Mouse (Mus musculus) adrenal gland, adult 2 months (tissue): ENCODE data around the gene Rangap1. TPM values are rescaled to one million over a fixed set of nuclear protein-coding genes. Genes with fewer than 3 reads are reported as not detected.

Source experiments
- DNase-seq: peaks from one replicate; pipeline ENCODE4 v3.0.0; 2021
- long read RNA-seq: library from polyadenylated mRNA; stranded (forward); transcript quantifications from one replicate; pipeline ENCODE4 v2.0.0, GENCODE M21; 2021
- polyA plus RNA-seq: library from polyadenylated mRNA; depleted of rRNA; stranded (reverse); fragments of >200 nt; gene quantifications from 2 replicates; pipeline ENCODE4 v1.2.3, GENCODE M21; 2012; rRNA removed
- total RNA-seq, 2 experiments: library from RNA; stranded (reverse); gene quantifications; 2 replicates each; pipeline ENCODE4 v1.2.3; 2021

The Rangap1 gene
- 10 to 100 TPM; 57.1 to 73.0 TPM for total RNA-seq
- polyA plus RNA-seq: 20.8 and 24.9 TPM in 2 replicates
- long read RNA-seq, transcript Rangap1-201 (16 exons, 3,033 nt): major isoform, 69 of 85 reads
- long read RNA-seq, partial matches to known transcripts: 10 of 85 reads
- long read RNA-seq, other reads (novel, unspliced or antisense): 3 of 85 reads

DNA sequence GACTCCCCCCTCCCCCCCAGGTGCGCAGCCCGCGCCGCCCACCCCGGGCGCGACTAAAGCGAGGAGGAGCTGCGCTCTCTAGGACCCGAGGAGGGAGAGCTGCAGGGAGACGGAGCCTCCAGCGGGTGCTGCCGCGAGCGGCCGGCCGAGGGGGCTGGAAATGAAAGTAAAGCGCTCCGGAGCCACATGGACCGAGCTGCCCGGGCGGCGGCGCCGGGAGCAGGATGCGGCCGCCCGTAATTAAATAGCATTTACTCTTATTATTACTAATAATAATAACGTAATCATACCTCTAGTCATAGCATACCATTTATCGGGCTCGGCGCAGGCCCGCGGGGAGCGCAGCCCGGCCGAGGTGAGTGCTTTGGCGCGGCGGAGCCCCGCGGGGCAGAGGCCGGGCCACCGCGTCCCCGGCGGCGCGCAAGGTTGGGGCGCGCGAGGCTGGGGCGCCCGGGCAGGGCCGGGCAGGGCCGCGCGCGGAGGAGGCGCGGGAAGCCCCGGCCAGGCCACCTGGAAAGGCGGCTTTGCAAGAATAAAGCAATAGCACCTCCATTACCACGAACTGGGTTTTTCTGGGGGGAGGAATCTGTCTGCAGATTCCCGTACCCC is at the start of gene Rangap1, which contains the start of gene Zc3h7b:
Gene Rangap1, minus strand, starts transcription at position 539 of the 609 bp plus-strand sequence.
Gene Zc3h7b, plus strand, starts transcription at position 66 of the 609 bp plus-strand sequence.
- peak; percentile 91 for DNase-seq

DNA sequence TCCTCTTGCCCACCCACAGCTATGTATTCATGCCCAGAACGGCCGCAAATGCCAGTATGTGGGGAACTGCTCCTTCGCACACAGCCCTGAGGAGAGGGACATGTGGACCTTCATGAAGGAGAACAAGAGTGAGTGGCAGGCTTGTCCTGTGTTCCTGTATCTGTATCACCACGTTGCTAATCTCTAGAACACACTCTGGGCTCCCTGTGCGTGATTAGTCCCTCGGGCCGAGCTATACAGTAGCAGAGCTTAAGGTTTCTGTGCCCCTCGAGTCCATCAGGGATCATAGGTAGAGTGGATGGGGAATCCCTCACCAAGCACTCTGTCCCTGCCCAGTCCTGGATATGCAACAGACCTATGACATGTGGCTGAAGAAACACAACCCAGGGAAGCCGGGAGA is 47.1 kb upstream of the Rangap1 start:
- DNase-seq: no peak

DNA sequence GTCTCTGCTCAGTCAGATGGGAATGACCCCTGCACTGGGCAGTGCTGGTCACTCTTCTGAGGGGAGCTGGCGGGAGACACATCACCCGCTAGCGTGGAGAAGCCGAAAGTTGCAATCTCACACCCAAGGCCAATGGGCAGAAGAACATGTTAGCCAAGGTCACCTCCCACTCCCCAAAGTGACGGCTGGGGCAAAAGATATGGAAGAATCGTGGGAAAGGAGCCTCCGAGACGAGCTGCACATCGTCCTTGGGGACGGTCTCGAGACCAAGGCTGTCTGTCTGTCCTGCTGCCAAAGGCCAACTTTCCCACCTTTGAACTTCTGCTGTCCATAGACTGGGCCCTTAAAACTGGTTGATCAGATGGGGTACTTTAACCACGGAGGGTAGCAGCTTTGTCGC is 42.2 kb upstream of the Rangap1 start:
- DNase-seq: peak; percentile 25

GRCm38 (mm10) chr15:81785701-81786100 is 40.4 kb upstream of the Rangap1 start:
- no peak for DNase-seq

- no peak for DNase-seq
These were observed 39.4 kb upstream of the Rangap1 start for GRCm38 (mm10) chr15:81784762-81785161.

- DNase-seq: no peak
These were observed 36.5 kb upstream of the Rangap1 start for GRCm38 (mm10) chr15:81781816-81782215.

- no peak for DNase-seq
These were observed 31.5 kb upstream of the Rangap1 start for GRCm38 (mm10) chr15:81776631-81777422.

- peak; percentile 88 for DNase-seq
These were observed 29.3 kb upstream of the Rangap1 start for GRCm38 (mm10) chr15:81774505-81775171.

- DNase-seq: no peak
These were observed 27.2 kb upstream of the Rangap1 start for GRCm38 (mm10) chr15:81772431-81773120.

GRCm38 (mm10) chr15:81769037-81769436 is 23.7 kb upstream of the Rangap1 start:
- DNase-seq: no peak

DNA sequence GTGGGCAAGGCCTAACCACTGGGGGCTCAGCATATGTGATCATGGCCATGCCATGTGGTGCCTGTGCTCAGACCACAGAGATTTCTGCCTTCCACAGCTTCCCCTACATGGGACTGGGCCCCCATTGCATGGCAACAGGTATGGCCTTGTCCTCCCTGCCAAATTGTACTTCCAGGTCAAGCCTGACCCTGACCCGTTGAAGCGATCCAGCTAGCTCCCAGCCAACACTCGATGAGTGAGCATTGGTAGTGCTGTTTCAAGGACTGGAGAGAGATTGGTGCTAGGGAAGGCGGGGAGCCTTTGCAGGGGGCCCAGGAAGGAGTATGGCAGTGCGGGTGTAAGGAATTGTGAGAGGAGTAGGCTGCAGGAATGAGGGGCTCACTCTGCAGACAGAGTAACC is 21.1 kb upstream of the Rangap1 start:
- peak; percentile 81 for DNase-seq

- no peak for DNase-seq
These were observed 20.3 kb upstream of the Rangap1 start for GRCm38 (mm10) chr15:81765651-81766050.

- DNase-seq: no peak
These were observed 19.2 kb upstream of the Rangap1 start for GRCm38 (mm10) chr15:81764573-81764972.

GRCm38 (mm10) chr15:81761959-81762358 is 16.6 kb upstream of the Rangap1 start:
- DNase-seq: no peak

- no peak for DNase-seq
These were observed 16.1 kb upstream of the Rangap1 start for GRCm38 (mm10) chr15:81761381-81761780.

- DNase-seq: peak; percentile 36
These were observed 15.2 kb upstream of the Rangap1 start for GRCm38 (mm10) chr15:81760361-81761079.

- no peak for DNase-seq
These were observed 14.2 kb upstream of the Rangap1 start for GRCm38 (mm10) chr15:81759542-81759941.

DNA sequence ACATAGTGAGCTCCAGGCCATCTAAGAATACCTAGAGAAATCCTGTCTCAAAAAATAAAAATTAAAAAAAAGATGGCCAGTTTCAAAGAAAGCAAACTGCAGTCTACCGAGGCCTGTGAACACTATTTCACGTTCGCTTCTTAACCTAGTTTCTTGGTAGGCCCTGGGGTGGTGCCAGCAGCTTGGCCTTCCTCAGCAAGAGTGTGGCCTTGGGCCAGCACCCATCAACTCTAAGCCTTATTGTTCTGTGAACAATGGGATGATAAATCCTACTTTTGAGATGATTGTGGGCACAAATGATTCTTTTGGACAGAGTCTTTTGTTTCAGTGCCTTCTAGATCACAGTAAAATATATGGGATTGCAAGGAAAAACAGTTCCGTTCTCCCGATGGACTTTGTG is 13.4 kb upstream of the Rangap1 start:
- DNase-seq: peak; percentile 67

GRCm38 (mm10) chr15:81753669-81754068 is 8.3 kb upstream of the Rangap1 start:
- no peak for DNase-seq

GRCm38 (mm10) chr15:81749742-81750141 is 4.4 kb upstream of the Rangap1 start:
- no peak for DNase-seq

DNA sequence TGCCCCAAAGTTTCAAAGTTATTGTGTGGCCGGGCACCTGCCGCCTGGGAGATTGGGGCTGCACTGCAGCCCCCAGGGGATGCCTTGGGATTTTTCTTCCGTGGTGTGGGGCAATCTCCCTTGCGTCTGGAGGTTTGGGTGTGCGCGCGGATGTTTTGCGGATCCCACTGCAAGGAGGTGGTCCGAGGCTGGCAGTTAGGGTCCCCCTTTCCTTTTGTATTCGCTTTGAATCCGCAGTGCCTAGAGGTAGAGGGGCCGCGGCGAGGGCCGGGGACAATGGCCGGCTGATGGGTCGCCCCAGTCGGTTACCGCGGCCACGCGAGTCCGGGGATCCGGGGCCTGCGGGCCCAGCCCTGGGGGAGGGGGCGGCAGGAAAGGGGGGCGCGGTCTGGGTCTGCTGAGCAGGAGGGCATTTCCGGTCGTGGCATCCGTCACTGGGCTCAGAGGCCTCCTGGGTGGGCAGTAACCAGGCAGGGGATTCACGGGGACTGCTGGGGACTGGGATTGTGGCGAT is 328 bp upstream of the Rangap1 start:
- peak; percentile 66 for DNase-seq
